Mouse (Mus musculus) right cerebral cortex, postnatal 25 days (tissue): ENCODE measurements around the gene Usp29.
"Not testable (repeated sequence)": the region's sequence is repeated elsewhere in the genome, so short reads cannot be mapped to it uniquely, and the experiment has no call there.

Experiments
- DNase-seq: peaks from one replicate; pipeline ENCODE4 v3.0.0; 2022

Gene Usp29

DNA sequence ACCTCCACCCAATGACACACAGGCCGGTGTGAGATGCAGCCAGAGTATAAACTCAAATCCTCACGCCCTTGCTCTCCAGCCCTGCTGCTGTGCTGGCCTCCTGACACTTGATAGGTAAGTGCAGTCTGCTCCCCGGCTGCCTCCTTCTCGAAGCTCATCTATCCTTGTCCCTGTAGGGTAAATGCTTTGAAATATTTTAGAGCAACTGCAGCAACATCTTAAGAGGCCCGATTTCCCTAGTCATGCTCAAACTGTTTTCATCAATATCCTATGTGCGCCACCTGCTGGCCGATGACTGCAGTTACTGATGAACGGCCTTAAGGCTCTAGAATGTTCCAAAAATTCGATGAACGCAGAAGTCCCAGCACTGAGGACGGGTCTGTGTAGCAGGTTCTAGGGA, 206.7 kb downstream of the Usp29 start:
- DNase-seq = peak; percentile 76

DNA sequence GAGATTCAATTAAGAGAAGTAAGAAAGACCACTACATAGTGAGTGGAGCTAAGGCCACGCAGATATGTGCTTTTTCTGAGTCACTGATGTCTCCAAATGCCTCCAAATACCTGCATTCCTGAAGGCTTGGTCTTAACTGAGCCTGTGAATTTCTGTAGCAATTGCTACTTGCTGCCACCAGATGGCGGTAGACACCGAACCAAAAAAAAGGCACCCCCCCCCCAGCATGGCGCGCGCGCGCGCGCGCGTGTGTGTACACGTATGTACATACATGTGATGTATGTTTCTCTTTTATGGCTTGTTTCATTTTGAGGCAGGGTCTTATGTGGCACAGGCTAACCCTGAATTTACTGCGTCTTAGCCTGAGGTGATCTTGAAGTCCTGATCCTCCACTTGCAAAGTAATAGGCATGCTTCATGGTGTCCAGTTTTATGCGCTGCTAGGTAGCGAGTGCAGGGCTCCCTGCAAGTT, 210.4 kb downstream of the Usp29 start:
- DNase-seq = no peak

DNA sequence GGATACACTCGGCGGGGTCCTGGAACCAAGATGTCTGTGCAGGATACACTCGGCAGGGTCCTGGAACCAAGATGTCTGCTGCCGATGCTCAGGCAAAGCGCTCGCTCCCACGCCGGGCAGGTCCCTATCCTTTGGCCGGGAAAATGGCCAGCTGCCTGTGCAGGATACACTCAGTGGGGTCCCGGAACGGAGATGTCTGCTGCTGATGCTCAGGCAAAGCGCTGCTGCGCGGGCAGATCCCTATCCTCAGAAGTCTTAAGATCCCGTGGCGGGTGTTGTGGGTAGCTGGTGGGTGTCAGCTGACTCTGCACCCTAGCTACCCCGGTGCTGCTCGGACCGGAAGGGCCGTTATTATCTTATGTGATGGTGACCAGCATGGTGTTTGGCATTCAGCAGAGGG, 217.7 kb downstream of the Usp29 start:
- DNase-seq = not testable (repeated sequence)

DNA sequence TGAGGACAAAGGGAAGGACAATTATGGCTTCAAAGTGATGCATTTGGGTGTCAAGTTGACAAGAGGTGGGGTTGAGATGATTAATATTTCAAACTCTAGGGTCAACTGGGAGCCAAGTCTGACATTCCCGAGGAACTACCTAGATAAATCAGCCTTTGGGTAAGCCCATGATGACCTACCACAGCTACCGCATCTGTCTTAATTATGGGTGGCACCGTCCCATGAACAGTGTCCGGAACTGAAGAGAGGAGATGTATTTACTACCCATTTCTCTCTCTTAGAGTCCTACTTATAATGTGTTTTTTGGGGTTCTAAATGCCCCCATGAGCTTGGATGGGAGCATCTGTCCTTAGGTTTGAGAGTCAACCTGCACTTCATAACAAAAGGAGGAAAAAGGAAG, 226.2 kb downstream of the Usp29 start:
- DNase-seq = no peak

DNA sequence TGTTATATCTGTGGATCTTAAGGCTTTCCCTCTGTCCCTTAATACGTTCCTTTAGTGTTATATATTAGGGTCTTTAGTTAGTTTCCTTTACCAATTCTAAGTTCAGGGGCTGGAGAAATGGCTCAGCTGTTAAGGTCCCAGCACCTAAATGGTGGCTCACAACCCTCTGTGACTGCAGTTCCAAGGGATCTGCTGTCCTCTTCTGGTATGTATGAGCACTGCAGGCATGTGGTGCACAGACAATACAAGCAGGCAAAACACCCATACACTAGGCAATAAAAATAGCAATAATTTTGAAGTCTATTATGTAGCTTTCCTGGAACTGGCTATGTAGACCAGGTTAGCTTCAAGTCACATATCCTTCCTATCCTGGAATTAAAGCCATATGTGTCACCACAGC, 228.2 kb downstream of the Usp29 start:
- DNase-seq = no peak

DNA sequence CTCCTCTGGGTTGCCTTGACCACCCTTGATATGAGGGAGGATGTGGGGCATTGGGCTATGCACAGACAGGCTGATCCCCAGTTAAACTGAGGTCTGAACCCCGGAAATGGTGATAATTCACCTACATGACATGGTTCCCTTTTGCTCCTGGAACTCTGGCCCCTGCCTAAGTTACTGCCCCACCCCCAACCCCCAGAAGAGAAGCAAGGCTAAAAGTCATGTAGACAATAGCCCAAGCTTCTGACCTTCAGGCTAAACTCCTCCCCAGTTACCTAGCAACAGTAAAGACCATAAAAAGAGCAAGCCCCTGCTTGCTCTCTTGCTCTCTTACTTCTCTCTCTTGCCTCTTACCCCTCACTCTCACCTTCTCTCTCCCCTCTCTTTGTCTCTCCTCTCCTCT, 243.2 kb downstream of the Usp29 start:
- no peak for DNase-seq

DNA sequence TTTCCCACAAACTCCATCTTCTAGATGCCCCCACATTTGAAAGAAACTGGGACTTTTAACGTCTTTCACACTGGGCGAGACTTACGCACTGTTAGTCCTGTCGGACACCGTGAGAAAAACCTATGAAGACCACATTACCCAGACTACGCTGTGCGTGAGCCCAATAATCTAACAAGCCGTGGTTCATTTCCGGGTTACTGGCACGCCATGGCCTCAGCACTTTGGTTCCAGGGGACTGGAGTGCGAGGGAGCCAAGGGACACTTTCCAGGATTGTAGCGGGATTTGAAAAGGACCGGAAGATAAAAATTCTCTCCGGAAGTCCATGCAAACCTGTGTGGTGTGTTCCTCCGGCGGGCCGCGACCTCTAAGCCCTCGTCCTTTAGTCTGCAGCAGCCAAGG, 246.5 kb downstream of the Usp29 start:
- DNase-seq = no peak

DNA sequence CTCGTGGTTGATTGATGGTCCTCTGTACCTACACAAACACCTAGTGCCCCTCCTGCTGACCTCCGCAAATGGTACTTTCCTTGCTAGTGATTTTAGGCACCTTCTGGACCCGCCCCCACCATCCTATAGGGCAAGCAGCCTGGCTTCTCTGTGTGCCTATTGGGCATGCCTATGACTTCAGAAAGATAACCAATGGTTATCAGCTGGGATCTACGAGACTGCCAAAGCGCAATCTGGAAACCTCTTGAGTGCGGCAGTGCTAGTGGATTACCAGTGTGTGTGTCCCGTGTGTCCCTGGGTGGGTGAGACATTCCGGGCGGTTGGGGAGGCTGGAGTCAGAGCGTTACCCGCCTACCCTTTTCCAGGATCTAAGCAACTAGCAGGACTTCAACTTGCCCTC, 264.9 kb downstream of the Usp29 start, which contains the start of gene Aurkc:
TSS of gene Aurkc (plus strand) at position 50 of the 400 bp plus-strand sequence.
- not testable (repeated sequence) for DNase-seq

DNA sequence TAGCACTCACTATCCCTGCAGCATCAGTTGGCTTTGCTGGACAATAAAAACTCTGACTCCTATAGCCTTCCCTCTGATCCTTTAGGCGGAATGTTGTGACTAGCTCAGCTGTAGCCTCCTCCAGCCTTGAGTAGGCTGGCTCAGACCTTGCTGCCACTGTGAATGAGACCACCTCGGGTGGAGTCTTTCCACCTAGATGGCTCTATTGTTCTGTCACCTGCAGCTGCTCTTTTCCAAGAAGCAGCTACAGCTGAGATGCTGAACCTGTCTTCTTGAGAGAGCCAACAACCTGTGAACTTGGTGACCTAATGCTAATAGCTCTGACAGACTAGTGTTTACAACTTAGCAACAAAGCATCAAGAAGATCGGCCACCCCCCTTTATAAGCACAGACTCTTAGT, 268.5 kb downstream of the Usp29 start:
- not testable (repeated sequence) for DNase-seq

DNA sequence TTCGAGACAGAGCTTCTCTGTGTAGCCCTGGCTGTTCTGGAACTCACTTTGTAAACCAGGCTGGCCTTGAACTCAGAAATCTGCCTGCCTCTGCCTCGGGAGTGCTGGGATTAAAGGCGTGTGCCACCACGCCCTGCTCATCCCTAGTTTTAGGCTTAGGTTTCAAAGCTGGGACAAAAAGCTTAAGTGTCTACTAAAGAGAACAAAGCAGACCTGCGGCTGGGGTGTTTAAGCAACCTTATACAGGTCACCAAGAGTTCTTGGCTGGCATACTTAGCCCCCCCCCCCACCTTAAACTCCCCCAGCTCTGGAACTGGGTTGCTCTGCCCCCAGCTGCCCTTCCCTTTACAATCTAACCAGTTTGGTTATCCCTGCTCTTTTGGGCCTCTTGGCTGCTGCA, 275.1 kb downstream of the Usp29 start:
- not testable (repeated sequence) for DNase-seq
